Mouse (Mus musculus): ENCODE data around the gene Mylk3.

- no peak for TF ChIP-seq CTCF (IDR thresholded peaks at IDR 0.05; ENCODE audit: borderline replicate concordance, extremely low read depth, insufficient read depth, insufficient read length)
- TF ChIP-seq POLR2A (IDR thresholded peaks at IDR 0.05; ENCODE audit: borderline replicate concordance, extremely low read depth, insufficient read depth, insufficient read length, poor library complexity, severe bottlenecking), result no peak
Observed at GRCm38 (mm10) chr8:85381926-85382325, 4.2 kb downstream of the Mylk3 start.

Data from brain, embryonic 14.5 days (tissue).